Mouse (Mus musculus) lung, adult 18-20 months (tissue): ENCODE data around the gene AI413582.

Experiments used
- DNase-seq, 2 experiments: peaks; one replicate each; pipeline ENCODE4 v3.0.0; 2022; ENCODE audit warnings: mixed read lengths in 2 of 2

Gene AI413582

GRCm38 (mm10) chr17:27518296-27518695, 47.3 kb downstream of the AI413582 start:
- no peak for DNase-seq

GRCm38 (mm10) chr17:27513916-27514762, 51.4 kb downstream of the AI413582 start:
- no peak for DNase-seq
